Mouse (Mus musculus) left cerebral cortex, postnatal 25 days (tissue): ENCODE data around the gene Ring1. TPM values are rescaled to one million over a fixed set of nuclear protein-coding genes. Genes with fewer than 3 reads are reported as not detected.
"Not testable (repeated sequence)": the region's sequence is repeated elsewhere in the genome, so short reads cannot be mapped to it uniquely, and the experiment has no call there.

Source experiments
- DNase-seq, 2 experiments: peaks; one replicate each; pipeline ENCODE4 v3.0.0; 2022; ENCODE audit warnings: low spot score in 2 of 2, mixed read lengths in 1 of 2
- intact Hi-C: fragments of 180-260 bp; cut with DNase I; formaldehyde crosslinking; loops from one replicate; pipeline ENCODE4 v1.15.1; 2025
- total RNA-seq, 2 experiments: library from RNA; stranded (reverse); gene quantifications; 2 replicates each; pipeline ENCODE4 v1.2.3; 2021

Ring1 gene
- total RNA-seq, 2 experiments from 2014 or later: 28.4 to 32.2 TPM

GRCm38 (mm10) chr17:34029890-34030595 is 5.6 kb upstream of the Ring1 start:
- intact Hi-C loops: loop anchor here (5.0 kb wide), 1 partner anchor 87 kb away; the partner anchor contains the start of gene H2-DMa
- DNase-seq: no peak

DNA sequence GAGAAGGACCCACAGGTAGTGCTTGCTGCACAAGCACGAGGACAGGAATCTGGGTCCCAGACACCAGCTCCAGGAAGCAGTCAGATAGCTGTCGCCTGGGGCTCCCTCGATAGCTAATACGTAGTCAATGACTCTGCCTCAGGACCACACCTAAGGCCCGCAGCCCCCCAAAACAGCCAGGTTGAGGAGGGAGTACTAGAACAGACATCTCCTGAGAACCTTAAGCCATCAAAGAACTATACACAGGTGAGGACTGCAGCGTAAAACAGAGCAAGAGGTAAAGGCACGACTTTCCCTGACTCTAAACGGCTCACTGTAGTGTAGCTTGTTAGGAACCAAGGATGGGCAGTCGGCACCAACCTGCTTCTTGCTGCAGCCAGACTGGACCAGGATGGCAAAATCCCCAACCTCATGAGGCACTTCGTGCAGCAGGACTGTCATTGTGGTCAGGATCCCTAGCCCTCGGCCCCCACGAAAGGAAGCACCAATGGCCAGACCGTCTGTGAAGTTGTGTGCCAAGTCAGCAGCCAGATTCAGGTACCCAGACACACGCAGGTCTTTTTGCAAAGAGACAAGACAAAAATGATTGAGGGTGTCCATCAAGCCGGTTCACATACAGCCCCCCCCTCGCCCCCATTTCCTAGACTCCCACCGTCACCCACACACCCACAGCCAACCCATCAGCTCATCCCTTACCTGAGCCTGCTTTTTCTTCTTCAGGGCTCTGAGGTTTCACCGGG is 4.8 kb upstream of the Ring1 start:
- intact Hi-C loops: no loop called here
- DNase-seq: no peak

- intact Hi-C loops: no loop called here
- no peak for DNase-seq
These were observed 4.1 kb upstream of the Ring1 start for GRCm38 (mm10) chr17:34028501-34029149.

DNA sequence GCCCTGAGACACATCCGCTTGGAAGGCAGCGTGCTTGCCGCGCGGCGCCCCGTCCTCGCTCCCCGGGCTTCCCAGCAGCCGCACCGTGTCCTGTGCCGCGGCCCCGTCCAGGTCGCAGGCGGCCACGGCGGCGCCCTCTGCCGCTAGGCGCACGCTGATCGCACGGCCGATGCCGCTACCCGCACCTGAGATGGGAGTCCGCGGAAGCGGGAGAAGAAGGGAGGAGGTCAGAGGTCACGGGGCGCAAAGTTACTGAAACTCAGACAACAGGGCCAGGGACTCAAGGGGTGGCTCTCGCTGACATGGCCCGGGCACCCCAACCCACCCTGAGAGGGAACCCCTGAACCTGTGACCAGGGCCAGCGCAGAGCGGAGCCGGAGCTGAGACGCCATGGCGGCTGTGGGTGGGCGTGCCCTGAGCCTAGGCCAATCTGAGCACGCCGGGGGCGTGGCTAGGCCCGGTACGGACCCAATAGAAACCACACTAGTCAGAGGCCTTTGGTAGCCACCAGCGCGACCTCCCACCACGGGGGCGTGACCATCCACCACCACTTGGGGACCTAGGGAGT is 3.3 kb upstream of the Ring1 start, which contains the start of gene H2-Ke6:
TSS of gene H2-Ke6 (minus strand) at position 405 of the 568 bp plus-strand sequence.
- intact Hi-C loops: no loop called here
- peak; percentile 92 to 94 for DNase-seq

GRCm38 (mm10) chr17:34026917-34027655 is 2.6 kb upstream of the Ring1 start:
- no peak for DNase-seq
- intact Hi-C loops: no loop called here

DNA sequence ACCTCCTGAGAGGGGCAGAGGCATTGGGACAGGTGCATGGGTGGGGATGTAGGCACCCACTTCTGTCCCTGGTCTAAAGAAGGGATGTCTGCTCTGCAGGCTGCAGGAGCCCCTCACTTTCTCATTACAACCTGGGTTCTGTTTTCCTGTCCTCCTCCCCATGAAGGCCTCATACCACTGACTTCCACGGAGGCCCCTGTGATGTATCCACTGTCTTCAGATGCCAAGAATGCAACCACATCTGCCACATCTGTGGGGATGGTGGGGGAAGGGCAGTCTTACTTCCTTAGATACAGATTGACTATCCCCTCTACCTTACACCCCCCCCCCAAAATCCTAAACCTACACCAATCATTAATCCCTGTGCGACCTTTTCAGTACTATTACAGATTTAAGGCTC is 1.7 kb upstream of the Ring1 start:
- no peak for DNase-seq
- intact Hi-C loops: no loop called here

DNA sequence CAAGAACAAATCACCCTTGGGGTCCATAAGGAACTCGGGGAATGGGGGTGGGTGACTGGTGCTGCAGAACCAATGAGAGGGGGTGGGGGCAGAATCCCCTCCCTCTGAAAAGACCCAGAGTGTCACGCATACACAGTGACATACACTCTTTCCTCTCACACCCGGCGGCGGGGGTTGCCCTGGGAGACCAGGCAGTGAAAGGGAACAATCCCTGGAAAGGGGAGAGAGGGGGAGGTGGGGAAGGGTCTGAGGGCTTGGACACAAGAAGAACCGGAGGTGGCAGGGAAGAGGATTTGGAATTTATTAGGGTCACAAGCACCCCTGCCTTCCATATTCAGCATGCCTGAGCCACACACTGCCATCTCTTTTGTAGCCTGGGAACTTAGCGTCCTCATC is 1.3 kb upstream of the Ring1 start:
- no peak for DNase-seq

DNA sequence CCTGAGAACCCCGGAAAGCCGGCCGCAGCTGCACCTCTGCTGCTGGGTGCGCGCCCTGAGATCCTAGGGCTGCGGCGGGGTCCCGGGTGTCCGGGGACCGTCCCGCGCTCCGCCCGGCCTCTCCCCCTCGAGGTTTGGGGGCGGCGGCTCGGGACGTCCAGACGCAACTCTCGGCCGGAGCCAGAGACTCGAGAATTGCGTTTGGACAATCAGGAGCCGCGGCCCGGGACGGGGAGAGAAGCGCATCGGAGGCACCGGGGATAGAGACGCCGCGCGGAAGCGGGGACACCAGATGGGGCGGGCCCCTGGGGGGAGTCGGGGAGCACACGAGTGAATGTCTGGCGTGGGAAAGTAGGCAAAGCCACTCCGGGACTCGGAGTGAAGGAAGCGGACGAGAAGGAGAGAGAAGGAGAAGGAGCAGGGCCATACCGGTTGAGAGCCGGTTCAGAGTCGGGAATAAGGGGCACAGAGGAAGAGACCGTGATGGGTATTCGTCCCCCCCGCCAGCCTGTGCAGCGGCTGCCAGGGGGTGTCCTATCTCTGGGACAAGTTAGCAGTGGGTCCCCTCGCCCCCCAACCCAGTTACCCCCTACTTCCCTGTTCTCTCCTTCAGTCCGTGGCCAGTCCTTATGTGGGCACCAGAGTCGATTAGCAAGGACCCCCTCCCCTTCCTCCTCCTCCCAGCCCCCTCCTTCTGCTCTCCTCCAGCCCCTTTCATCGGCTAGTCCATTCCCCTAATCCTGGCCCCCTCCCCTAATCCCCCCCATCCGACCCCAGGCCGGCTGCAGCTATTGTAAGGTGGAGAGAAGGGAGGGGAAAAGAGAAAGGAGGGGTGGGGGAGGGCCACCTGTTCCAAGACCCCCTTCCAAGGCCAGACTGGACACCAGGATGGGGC is 628 bp upstream of the Ring1 start:
- DNase-seq: no peak
- intact Hi-C loops: no loop called here

More for the DNA sequence above, 1.3 kb upstream of the Ring1 start:
- intact Hi-C loops: no loop called here

GRCm38 (mm10) chr17:34023678-34024077 is 802 bp downstream of the Ring1 start:
- DNase-seq: no peak
- intact Hi-C loops: no loop called here

GRCm38 (mm10) chr17:34022987-34023386 is 1.5 kb downstream of the Ring1 start:
- intact Hi-C loops: no loop called here
- DNase-seq: no peak

GRCm38 (mm10) chr17:34022414-34022783 is 2.1 kb downstream of the Ring1 start:
- DNase-seq: no peak
- intact Hi-C loops: no loop called here

DNA sequence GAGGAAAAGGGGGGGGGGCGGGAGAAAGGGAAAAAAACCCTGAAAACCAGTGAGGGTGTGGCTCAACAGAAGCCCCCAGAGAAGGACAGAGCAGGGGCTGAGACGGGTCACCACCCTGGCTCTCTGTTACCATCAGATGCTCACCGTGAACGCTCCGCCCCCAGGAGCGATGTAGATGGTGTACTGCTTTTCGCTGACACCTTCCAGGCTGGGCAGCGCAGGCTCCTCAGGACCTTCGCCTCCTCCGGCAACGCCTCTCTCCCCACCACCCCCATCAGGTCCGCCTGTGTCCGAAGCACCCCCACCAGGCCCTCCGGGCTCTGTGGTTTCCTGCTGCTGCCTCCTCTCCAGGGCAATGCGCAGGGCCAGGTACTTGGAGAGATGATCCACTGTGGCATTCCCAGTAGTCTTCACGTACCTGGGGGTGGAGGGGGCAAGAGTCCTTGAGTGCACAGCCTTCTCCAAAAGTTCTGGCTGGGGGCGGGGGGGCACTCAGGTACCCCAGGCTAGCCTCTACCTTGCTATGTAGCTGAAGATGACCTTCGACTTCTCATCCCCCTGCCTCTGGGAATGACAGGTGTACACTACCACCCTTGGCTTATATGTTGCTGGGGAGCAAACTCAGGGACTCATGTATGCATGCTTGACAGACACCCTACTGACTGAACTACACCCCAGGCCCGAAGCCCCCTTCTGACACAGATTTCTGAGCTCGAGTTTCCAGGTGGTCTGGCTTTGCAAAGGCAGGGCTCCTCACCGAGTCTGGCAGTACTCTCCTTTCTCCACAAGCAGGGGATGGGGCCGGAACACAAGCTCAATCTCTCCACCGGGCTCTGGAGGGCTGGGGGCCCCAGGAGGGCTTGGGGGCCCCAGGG is 2.7 kb downstream of the Ring1 start:
- intact Hi-C loops: loop anchor here (2.0 kb wide), 1 partner anchor 65 kb away; the partner anchor contains the start of gene Rps18

DNA sequence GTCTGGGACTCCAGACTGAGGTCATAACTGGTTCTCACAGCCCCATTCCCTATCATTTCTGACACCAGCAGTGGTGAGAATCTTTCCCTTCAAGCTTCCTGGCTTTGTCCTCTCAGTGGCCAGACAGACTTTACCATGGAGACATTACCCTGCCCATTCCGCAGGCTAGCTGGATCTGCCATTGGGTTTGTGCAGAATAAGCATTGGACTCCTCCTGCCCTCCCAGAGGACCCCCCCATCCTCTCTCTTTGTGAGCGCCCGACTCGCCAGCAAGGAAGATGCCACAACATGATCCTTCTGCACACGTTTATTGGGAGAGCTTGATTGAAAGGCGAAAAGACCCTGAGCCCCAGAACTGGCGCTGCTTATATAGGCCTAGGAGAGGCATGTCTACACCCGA is 11.0 kb downstream of the Ring1 start:
- intact Hi-C loops: loop anchor here (5.0 kb wide), 2 partner anchors 41 to 1259 kb away; no protein-coding TSS in a partner anchor
- no peak for DNase-seq

More for the DNA sequence above, 2.7 kb downstream of the Ring1 start:
- no peak for DNase-seq

DNA sequence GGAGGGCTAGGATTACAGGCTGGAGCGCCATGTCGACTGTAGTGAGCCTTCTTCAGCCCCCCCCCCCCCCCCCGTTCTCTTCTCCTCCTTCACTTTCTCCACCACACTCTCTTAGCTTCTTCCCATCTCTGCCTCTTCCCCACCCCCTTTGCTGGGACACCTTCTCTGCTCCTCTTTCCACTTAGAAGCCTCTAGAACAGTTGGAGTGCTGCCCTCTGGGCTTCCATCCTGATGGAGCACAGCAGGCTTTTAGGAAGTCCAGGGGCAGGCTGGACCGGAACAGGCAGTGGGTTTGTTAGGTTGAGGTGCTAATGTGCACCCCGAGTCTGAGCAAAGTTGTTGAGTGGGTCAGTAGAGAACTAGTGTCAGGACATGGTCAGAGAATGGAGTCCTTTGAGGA is 14.3 kb downstream of the Ring1 start:
- no peak for DNase-seq
- intact Hi-C loops: loop anchor here (5.0 kb wide), 2 partner anchors 38 to 1262 kb away; no protein-coding TSS in a partner anchor

DNA sequence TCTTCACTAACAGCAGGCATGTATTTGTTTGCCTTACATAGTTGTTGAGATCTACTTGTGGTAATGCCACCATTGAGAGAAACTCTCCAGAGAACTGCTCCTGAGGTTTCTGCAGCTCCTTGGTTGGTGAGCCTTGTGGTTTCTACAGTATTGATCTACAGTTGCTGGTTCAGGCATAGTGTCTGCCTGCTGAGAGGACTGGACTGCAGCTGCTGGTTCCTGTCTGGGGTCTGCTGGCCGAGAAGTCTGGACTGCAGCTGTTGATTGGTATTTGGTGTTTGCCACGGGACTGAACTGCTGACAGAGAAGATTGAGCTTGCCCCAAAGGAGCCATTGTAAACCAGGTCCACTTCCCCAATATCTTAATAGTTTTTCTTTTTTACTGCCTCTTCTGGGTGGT is 17.9 kb downstream of the Ring1 start:
- DNase-seq: no peak
- intact Hi-C loops: no loop called here

DNA sequence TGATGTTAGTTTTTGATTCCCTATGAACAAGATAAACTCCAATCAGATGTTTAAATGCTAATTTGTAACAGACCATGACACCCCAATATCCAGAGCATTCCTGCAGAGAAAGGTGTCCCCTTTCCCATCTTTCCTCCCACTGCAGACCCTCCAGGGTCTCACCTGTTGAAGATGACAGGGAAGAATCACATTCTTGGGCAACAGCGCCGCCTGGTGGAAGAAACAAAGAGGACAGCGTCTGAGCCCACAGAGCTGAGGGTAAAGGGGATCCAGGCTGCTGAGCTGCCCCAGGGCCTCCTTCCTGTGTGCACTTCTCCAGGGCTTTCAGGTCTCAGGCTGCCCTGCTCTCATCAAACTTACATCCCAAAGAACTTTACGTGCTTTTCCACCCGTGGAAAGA is 21.1 kb downstream of the Ring1 start:
- intact Hi-C loops: no loop called here
- no peak for DNase-seq

GRCm38 (mm10) chr17:34000796-34001195 is 23.7 kb downstream of the Ring1 start:
- intact Hi-C loops, DNase-seq: not testable (repeated sequence)
